Comparison of ENCODE assay signal across 9 mouse cellular contexts in the genomic region with DNA sequence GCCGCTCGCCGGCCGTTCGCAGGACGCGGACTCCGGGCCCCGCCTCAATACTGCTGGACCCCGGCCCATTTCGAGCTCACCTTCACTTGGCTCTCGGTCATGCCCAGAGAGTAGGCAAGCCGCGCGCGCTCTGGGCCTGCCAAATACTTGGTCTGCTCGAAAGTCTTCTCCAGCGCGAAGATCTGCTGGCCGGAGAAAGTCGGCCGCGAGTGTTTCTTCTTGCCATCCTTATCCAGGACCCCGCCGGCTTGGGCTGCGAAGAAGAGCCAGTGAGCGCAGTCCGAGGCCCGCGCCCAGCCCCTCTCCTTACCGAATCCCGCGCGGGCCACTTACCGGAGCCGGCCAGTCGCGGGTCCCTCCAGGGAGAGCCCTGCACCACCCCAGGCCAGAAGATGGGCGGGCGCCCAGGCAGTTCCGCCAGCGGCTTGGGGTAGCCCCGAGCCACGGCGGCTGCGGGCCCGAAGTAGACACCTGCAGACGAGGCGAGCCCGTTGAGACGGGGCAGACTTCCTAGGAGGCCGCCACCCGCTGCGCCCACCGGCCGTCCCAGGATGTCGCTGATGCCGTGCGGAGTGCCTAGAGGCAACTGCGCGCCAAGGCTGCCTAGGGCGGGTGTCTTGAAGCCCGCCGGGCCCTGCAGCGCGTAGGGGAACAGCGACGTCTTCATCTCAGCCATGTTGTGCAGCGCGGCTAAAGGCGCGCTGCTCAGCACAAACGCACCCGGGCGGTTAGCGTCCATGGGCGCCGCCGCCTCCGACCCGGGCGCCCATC. TPM values are rescaled to one million over a fixed set of nuclear protein-coding genes. Genes with fewer than 3 reads are reported as not detected.
DNase-seq lines count a peak whose midpoint lies in the region; ATAC-seq and TF ChIP-seq lines count a peak whose summit lies in the region.
"Had no signal": no experiment of that assay in that cellular context is flagged by ENCODE, and none has a peak within 500 bp of the region (broad histone marks: within the 10 kb centered on the region; RNA-seq: fewer than 3 reads in every experiment).

No protein-coding gene starts in this region.

- WGBS in heart, embryonic 10.5 days: under 1% methylated on average over 82 of the region's 82 CpGs
- WGBS in embryonic facial prominence, embryonic 15.5 days: under 1% methylated on average over 82 of the region's 82 CpGs
- under 1% methylated on average over 77 of the region's 82 CpGs for WGBS in intestine, embryonic 14.5 days
- WGBS in midbrain, embryonic 15.5 days: under 1% methylated on average over 82 of the region's 82 CpGs

- ATAC-seq in embryonic facial prominence, embryonic 15.5 days (ENCODE audit: insufficient number of reproducible peaks, low FRiP score, low TSS enrichment, low read depth): peak; percentile 20; the same call in 1 of the 2 replicates
- ATAC-seq in intestine, embryonic 14.5 days (replicated peaks; ENCODE audit: low FRiP score, low TSS enrichment, low read depth): peak; percentile 37; the same call in 1 of the 2 replicates
- 0 out of 2 replicates have a peak, but pooled peaks have one; percentile 27 for ATAC-seq in midbrain, embryonic 15.5 days (replicated peaks)
- ATAC-seq: Patski had no signal

- H3K4me3 ChIP-seq in heart, embryonic 10.5 days: peak overlapping the region; percentile 60
- H3K4me3 ChIP-seq in ES-E14 (ENCODE audit: insufficient read depth in 1 of 2, low read depth in 1 of 2, low read length in 2 of 2, poor library complexity in 1 of 2, severe bottlenecking in 1 of 2): peak overlapping the region; percentile 67 to 74
- H3K4me3 ChIP-seq in embryonic facial prominence, embryonic 15.5 days (replicated peaks): peak overlapping the region; percentile 35
- peak overlapping the region; percentile 32 for H3K4me3 ChIP-seq in intestine, embryonic 14.5 days (ENCODE audit: low read depth, low read length)
- peak overlapping the region; percentile 31 for H3K4me3 ChIP-seq in midbrain, embryonic 15.5 days

- peaks cover 100% of the 10 kb centered on the region for H3K27me3 ChIP-seq in heart, embryonic 10.5 days (ENCODE audit: insufficient read depth, poor library complexity, severe bottlenecking)
- H3K27me3 ChIP-seq in embryonic facial prominence, embryonic 15.5 days: peaks cover 99% of the 10 kb centered on the region
- H3K27me3 ChIP-seq in intestine, embryonic 14.5 days (replicated peaks; ENCODE audit: control insufficient read depth, insufficient read depth, low read length): peaks cover 91% of the 10 kb centered on the region
- peaks cover 93% of the 10 kb centered on the region for H3K27me3 ChIP-seq in midbrain, embryonic 15.5 days (replicated peaks)
- H3K27me3 ChIP-seq: Patski had no signal

- H3K4me2 ChIP-seq in embryonic facial prominence, embryonic 15.5 days (replicated peaks): peak overlapping the region; percentile 55
- peak overlapping the region; percentile 52 for H3K4me2 ChIP-seq in intestine, embryonic 14.5 days (ENCODE audit: low read length)
- H3K4me2 ChIP-seq in midbrain, embryonic 15.5 days: peak overlapping the region; percentile 41

- peaks cover 28% of the 10 kb centered on the region for H3K4me1 ChIP-seq in heart, embryonic 10.5 days
- peaks cover 2 to 21% of the 10 kb centered on the region in 2 experiments for H3K4me1 ChIP-seq in ES-E14 (ENCODE audit: control insufficient read depth in 2 of 2, insufficient read depth in 2 of 2, low read length in 2 of 2, poor library complexity in 1 of 2)
- H3K4me1 ChIP-seq in embryonic facial prominence, embryonic 15.5 days: peaks cover 44% of the 10 kb centered on the region
- peaks cover 15% of the 10 kb centered on the region for H3K4me1 ChIP-seq in intestine, embryonic 14.5 days (replicated peaks; ENCODE audit: control insufficient read depth, insufficient read depth, low read length)
- H3K4me1 ChIP-seq in midbrain, embryonic 15.5 days: peaks cover 31% of the 10 kb centered on the region

- H3K9me3 ChIP-seq in heart, embryonic 10.5 days: no peaks in the 10 kb centered on the region
- no peaks in the 10 kb centered on the region for H3K9me3 ChIP-seq in ES-E14 (ENCODE audit: control insufficient read depth, insufficient read depth, low read depth, low read length)
- H3K9me3 ChIP-seq in embryonic facial prominence, embryonic 15.5 days (replicated peaks): no peaks in the 10 kb centered on the region
- no peaks in the 10 kb centered on the region for H3K9me3 ChIP-seq in intestine, embryonic 14.5 days (ENCODE audit: control insufficient read depth, low read length)
- H3K9me3 ChIP-seq in midbrain, embryonic 15.5 days: no peaks in the 10 kb centered on the region

- peaks cover 24% of the 10 kb centered on the region for H3K36me3 ChIP-seq in heart, embryonic 10.5 days
- no peaks in the 10 kb centered on the region for H3K36me3 ChIP-seq in ES-E14 (ENCODE audit: control insufficient read depth, insufficient read depth, low read length, poor library complexity, severe bottlenecking)
- peaks cover 22% of the 10 kb centered on the region for H3K36me3 ChIP-seq in embryonic facial prominence, embryonic 15.5 days
- H3K36me3 ChIP-seq in intestine, embryonic 14.5 days (ENCODE audit: control insufficient read depth, insufficient read depth, low read length): peaks cover 13% of the 10 kb centered on the region
- no peaks in the 10 kb centered on the region for H3K36me3 ChIP-seq in midbrain, embryonic 15.5 days (replicated peaks)

- DNase-seq in heart, embryonic 10.5 days (ENCODE audit: low spot score): no peak
- no peak for DNase-seq in heart, adult 9 months (ENCODE audit: low spot score in 2 of 2)
- DNase-seq in ES-E14 (ENCODE audit: low read depth, low spot score): no peak
- peak; percentile 76 for DNase-seq in intestine, embryonic 14.5 days (ENCODE audit: low spot score)
- no peak for DNase-seq in spleen, postnatal 4 days (ENCODE audit: low spot score in 2 of 2)
- DNase-seq in right cerebral cortex, adult 18-20 months: no peak

- in situ Hi-C loops in ES-E14 (cut with MboI; ENCODE audit: low sequenced_read_pairs in 2 of 2, unreplicated experiment in 2 of 2): no loop called here

- no peak overlapping the region for H3K27ac ChIP-seq in heart, embryonic 10.5 days
- H3K27ac ChIP-seq in ES-E14 (ENCODE audit: insufficient read depth, low read depth, low read length, poor library complexity, severe bottlenecking): no peak overlapping the region
- no peak overlapping the region for H3K27ac ChIP-seq in embryonic facial prominence, embryonic 15.5 days (replicated peaks)
- no peak overlapping the region for H3K27ac ChIP-seq in intestine, embryonic 14.5 days (ENCODE audit: low read depth)
- no peak overlapping the region for H3K27ac ChIP-seq in midbrain, embryonic 15.5 days

- peak overlapping the region; percentile 21 for H3K9ac ChIP-seq in ES-E14 (ENCODE audit: insufficient read depth, low read depth, low read length, poor library complexity, severe bottlenecking)
- no peak overlapping the region for H3K9ac ChIP-seq in embryonic facial prominence, embryonic 15.5 days
- H3K9ac ChIP-seq in intestine, embryonic 14.5 days (ENCODE audit: low read length): no peak overlapping the region
- H3K9ac ChIP-seq in midbrain, embryonic 15.5 days: no peak overlapping the region

TF ChIP-seq in ES-E14, 5 proteins besides CTCF, POLR2A, EP300 and RAD21:
- TF ChIP-seq ZNF384 (IDR thresholded peaks at IDR 0.05; ENCODE audit: low read depth, low read length) (no peak), CHD2 (IDR thresholded peaks at IDR 0.05; ENCODE audit: low read depth, low read length) (no peak), ZC3H11A (IDR thresholded peaks at IDR 0.05; ENCODE audit: borderline replicate concordance, low read depth, low read length) (no peak), MAFK (IDR thresholded peaks at IDR 0.05; ENCODE audit: insufficient read depth, low read depth, low read length) (no peak), HCFC1 (IDR thresholded peaks at IDR 0.05; ENCODE audit: borderline replicate concordance, insufficient read depth, low read length) (no peak)
TF ChIP-seq in ES-E14: peak in this region for 0.

RNA-seq across cellular contexts. Expression of gene Nkx6-2, which starts 0.6 kb away (rescaled TPM):
- polyA plus RNA-seq in heart, embryonic 10.5 days (2016; fragmentation: Nextera tagmentation; extraction: Ambion mirVana): 1.2 TPM in 1 of 2 replicates, not detected in the other
- total RNA-seq in ES-E14 (2012; rRNA removed): 2.1 and 2.8 TPM in 2 replicates
- not detected in 2 replicates for polyA plus RNA-seq in embryonic facial prominence, embryonic 15.5 days (2015; fragmentation: Nextera tagmentation; extraction: Ambion mirVana)
- 0.41 TPM in 1 of 2 replicates, not detected in the other for polyA plus RNA-seq in intestine, embryonic 14.5 days (2014; fragmentation: Nextera tagmentation; extraction: Ambion mirVana)
- polyA plus RNA-seq in midbrain, embryonic 15.5 days (2015; fragmentation: Nextera tagmentation; extraction: Ambion mirVana): 3.9 and 7.2 TPM in 2 replicates
